Mouse (Mus musculus) forebrain, embryonic 14.5 days (tissue): Measurements from ENCODE around the gene Myb. TPM values are rescaled to one million over a fixed set of nuclear protein-coding genes. Genes with fewer than 3 reads are reported as not detected.

Source experiments
- polyA plus RNA-seq: library from polyadenylated mRNA; unstranded; fragments of >200 nt; fragmentation: Nextera tagmentation; extraction: Ambion mirVana; gene quantifications from 2 replicates; pipeline ENCODE4 v1.2.1, GENCODE M21; 2014

Gene Myb
- polyA plus RNA-seq, 1 experiment from 2014 or later, result 2.6 TPM

Other genes with a start within 250 kb of the Myb start
- 56.9 and 67.0 TPM in 2 replicates for gene Ahi1, start 208.4 kb downstream of the Myb start, polyA plus RNA-seq
- 95.0 and 111 TPM in 2 replicates for gene Hbs1l, start 135.0 kb upstream of the Myb start, polyA plus RNA-seq
- gene Aldh8a1, start 216.3 kb upstream of the Myb start, polyA plus RNA-seq, result 0.12 TPM in 1 of 2 replicates, not detected in the other